Mouse (Mus musculus): ENCODE measurements around the gene Plau. TPM values are rescaled to one million over a fixed set of nuclear protein-coding genes. Genes with fewer than 3 reads are reported as not detected.

Plau gene
- polyA plus RNA-seq, 1 experiment from 2014 or later, result 0.86 TPM

DNA sequence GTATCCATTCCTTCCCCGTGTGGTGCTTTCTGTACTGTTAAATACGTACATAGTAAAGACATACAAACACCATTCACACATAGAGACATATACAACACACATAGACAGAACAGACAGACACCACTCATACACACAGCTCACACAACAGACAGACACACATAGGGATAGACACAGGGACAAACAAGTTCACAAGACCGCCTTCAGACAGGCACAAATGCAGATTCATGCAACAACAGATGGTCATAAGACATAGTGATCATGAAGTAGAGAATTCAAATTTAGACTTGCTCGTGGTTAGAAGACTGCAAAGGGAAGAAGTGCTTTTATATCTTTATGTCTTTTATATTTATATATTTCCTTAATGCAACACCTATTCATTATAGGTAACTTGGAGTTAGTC is 2.9 kb upstream of the Plau start:
- Histone ChIP-seq H3K9ac (no peak overlapping the region), H3K36me3 (no peaks in the 10 kb centered on the region), H3K9me3 (no peaks in the 10 kb centered on the region), H3K4me1 (peaks cover 16% of the 10 kb centered on the region), H3K4me2 (no peak overlapping the region), H3K27ac (no peak overlapping the region), H3K27me3 (no peaks in the 10 kb centered on the region), H3K4me3 (no peak overlapping the region)
- 82% methylated on average over 4 of the region's 4 CpGs for WGBS
- ATAC-seq (ENCODE audit: borderline replicate concordance, extremely low read depth, low FRiP score, low TSS enrichment), result no peak

DNA sequence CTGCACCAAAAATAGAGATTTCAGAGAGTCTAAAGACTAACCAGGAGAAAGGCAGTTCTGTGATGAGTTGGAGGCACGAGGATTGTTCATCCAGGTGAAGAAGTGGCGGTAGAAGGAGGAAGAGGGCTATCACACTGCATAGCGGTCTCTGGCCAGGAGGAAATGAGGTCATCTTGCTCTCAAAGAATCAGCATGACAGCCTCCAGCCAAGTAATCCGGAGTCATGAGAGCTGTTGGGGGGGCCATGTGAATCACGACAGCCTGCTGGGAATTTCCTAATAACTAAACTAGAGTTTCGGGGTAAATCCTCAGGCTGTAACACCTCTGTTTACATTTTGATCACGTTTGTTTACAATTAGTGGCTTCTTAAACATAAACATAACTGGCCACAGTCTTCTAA is 2.3 kb upstream of the Plau start:
- no peaks in the 10 kb centered on the region for H3K36me3 ChIP-seq
- H3K9me3 ChIP-seq, result no peaks in the 10 kb centered on the region
- WGBS, result 38% methylated on average over 7 of the region's 7 CpGs
- no peak overlapping the region for H3K9ac ChIP-seq
- no peaks in the 10 kb centered on the region for H3K27me3 ChIP-seq
- no peak overlapping the region for H3K27ac ChIP-seq
- ATAC-seq (ENCODE audit: borderline replicate concordance, extremely low read depth, low FRiP score, low TSS enrichment), result no peak
- no peak overlapping the region for H3K4me3 ChIP-seq
- peaks cover 16% of the 10 kb centered on the region for H3K4me1 ChIP-seq
- H3K4me2 ChIP-seq, result no peak overlapping the region

DNA sequence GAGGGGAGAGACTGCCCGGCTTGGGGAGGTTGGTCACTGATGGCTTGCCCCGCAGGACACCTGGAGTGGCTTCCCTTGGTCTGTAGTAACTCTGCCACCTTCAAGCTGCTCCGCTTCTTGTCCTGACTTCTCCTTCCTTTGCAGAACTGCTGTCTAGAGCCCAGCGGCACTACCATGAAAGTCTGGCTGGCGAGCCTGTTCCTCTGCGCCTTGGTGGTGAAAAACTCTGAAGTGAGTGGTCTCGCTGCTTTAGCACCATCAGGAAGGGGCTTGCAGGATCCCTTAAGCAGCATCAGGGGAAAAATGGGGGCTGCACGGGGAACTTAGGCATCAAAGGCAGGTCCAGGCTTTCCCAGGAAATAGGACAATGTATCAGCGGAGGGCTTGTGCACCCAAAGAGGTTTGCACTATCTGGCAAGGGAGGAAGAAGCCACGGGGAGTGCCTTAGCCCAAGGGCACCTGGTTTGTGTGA is 481 bp downstream of the Plau start:
- 5% methylated on average over 10 of the region's 10 CpGs for WGBS
- no peak overlapping the region for H3K27ac ChIP-seq
- ATAC-seq (ENCODE audit: borderline replicate concordance, extremely low read depth, low FRiP score, low TSS enrichment), result no peak
- no peaks in the 10 kb centered on the region for H3K9me3 ChIP-seq
- H3K36me3 ChIP-seq, result no peaks in the 10 kb centered on the region
- peak overlapping the region; percentile 49 for H3K4me3 ChIP-seq
- peaks cover 12% of the 10 kb centered on the region for H3K4me1 ChIP-seq
- peak overlapping the region; percentile 91 for H3K4me2 ChIP-seq
- no peaks in the 10 kb centered on the region for H3K27me3 ChIP-seq
- peak overlapping the region; percentile 49 for H3K9ac ChIP-seq

DNA sequence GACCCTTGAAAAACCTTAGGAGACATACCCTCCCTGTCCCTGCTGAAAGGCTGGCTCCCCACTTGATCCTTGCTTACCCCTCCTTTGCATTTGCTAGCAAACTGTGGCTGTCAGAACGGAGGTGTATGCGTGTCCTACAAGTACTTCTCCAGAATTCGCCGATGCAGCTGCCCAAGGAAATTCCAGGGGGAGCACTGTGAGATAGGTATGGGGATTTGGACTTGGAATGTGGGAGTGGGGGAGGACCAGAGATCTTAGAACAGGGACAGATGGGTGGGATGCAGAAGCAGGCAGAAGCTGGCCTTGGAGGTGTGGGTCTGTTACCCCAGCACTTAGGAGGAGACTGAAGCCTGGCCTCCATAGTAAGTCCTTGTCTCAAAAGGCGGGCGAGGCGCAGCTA is 1.2 kb downstream of the Plau start:
- no peak overlapping the region for H3K4me3 ChIP-seq
- WGBS, result 66% methylated on average over 7 of the region's 7 CpGs
- no peak overlapping the region for H3K27ac ChIP-seq

DNA sequence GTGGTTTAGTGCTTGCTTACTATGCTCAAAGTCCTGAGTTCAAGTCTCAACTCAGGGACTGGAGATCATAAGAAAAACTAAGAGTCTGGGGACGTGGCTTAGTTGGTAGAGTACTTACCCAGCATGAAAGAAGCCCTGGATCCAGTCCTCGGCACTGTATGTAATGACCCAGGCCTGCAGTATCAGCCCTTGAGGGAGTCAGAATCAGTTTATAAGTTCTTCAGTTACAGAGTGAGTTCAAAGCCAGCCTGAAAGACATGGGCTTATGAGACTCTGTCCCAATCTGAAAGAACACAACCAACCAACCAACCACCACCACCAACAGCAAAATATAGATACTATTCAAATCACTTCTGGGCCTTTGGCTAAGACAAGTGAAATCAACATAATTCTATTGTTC is 5.1 kb downstream of the Plau start:
- H3K27ac ChIP-seq, result no peak overlapping the region
- 88% methylated on average over 2 of the region's 2 CpGs for WGBS

More for the DNA sequence above, 1.2 kb downstream of the Plau start:
- H3K4me1 ChIP-seq, result peaks cover 12% of the 10 kb centered on the region
- ATAC-seq (ENCODE audit: borderline replicate concordance, extremely low read depth, low FRiP score, low TSS enrichment), result no peak
- H3K9ac ChIP-seq, result no peak overlapping the region
- H3K27me3 ChIP-seq, result no peaks in the 10 kb centered on the region
- H3K9me3 ChIP-seq, result no peaks in the 10 kb centered on the region
- H3K36me3 ChIP-seq, result no peaks in the 10 kb centered on the region
- H3K4me2 ChIP-seq, result no peak overlapping the region

DNA sequence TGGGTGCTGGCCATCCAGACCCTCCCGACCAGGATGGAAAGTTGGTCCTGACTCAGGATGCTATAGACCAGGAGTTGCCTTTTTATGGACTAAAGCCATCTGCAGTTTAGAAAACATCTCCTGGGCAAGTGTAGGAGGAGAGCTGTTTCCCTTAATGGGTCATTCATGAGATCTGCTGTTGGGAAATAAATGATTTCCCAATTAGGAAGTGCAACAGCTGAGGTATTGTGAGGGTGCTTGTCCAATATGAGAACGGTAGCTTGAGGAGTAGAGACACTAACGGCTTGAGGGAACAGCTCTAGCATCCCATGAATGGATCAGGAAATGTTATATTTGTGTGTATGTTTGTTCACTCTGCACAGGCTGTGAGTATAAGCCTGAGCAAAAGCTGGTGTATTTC is 6.2 kb downstream of the Plau start:
- H3K27me3 ChIP-seq, result no peaks in the 10 kb centered on the region
- H3K4me1 ChIP-seq, result no peaks in the 10 kb centered on the region
- ATAC-seq (ENCODE audit: borderline replicate concordance, extremely low read depth, low FRiP score, low TSS enrichment), result no peak
- WGBS, result 87% methylated on average over 3 of the region's 3 CpGs
- H3K27ac ChIP-seq, result no peak overlapping the region
- no peaks in the 10 kb centered on the region for H3K36me3 ChIP-seq
- no peaks in the 10 kb centered on the region for H3K9me3 ChIP-seq
- no peak overlapping the region for H3K9ac ChIP-seq
- H3K4me2 ChIP-seq, result no peak overlapping the region
- H3K4me3 ChIP-seq, result no peak overlapping the region

More for the DNA sequence above, 5.1 kb downstream of the Plau start:
- H3K9me3 ChIP-seq, result no peaks in the 10 kb centered on the region
- no peak overlapping the region for H3K4me2 ChIP-seq
- H3K27me3 ChIP-seq, result no peaks in the 10 kb centered on the region
- no peaks in the 10 kb centered on the region for H3K36me3 ChIP-seq
- peaks cover 6% of the 10 kb centered on the region for H3K4me1 ChIP-seq
- ATAC-seq (ENCODE audit: borderline replicate concordance, extremely low read depth, low FRiP score, low TSS enrichment), result no peak
- no peak overlapping the region for H3K9ac ChIP-seq
- H3K4me3 ChIP-seq, result no peak overlapping the region

- no peaks in the 10 kb centered on the region for H3K9me3 ChIP-seq
- no peaks in the 10 kb centered on the region for H3K27me3 ChIP-seq
- 84% methylated on average over 6 of the region's 6 CpGs for WGBS
- no peak overlapping the region for H3K4me2 ChIP-seq
- no peak for ATAC-seq (ENCODE audit: borderline replicate concordance, extremely low read depth, low FRiP score, low TSS enrichment)
- no peak overlapping the region for H3K9ac ChIP-seq
- H3K4me3 ChIP-seq, result no peak overlapping the region
- H3K36me3 ChIP-seq, result no peaks in the 10 kb centered on the region
- H3K4me1 ChIP-seq, result no peaks in the 10 kb centered on the region
- no peak overlapping the region for H3K27ac ChIP-seq
Observed at GRCm38 (mm10) chr14:20844126-20844525, 7.7 kb downstream of the Plau start.

DNA sequence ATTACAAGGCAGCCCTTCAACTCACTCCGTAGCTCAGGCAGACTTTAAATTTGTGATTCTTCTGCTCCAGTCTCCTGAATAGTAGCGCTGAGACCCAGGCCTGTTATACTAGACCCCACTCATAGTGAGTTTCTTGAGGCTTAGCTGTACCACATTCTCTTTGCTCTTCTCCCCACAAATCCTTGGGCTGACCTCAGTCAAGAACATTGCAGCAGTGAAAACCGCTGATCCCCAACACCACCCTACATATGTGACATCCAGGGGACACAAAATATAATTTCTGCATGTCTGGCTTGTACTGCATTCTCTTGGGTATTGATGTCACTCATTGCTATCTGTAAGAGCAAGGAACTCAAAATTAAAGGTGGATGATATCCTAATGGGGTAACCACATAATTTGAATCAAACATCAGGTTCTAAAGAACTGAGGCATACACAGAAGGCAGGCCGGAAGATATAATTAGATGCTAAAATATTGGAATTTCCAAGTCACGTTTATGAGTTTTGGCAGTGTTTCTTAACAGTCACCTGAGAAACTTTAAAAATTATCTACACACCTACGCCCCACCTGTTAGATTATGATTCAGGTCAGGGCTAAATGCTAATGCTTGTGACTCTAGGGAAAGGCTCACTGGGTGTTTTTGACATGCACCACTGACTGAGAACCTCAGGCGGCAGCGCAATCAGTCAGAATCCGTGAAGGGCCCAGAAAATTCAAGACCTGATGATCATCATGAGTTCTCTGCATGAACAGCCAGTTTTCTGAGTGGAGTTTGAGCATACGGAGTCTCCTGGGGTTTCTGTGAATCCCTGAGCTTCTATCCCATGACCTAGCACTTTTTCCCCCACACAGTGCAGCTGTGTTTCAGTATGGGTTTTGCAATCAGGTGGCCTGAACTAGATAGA is 8.5 kb downstream of the Plau start:
- ATAC-seq (ENCODE audit: borderline replicate concordance, extremely low read depth, low FRiP score, low TSS enrichment), result no peak
- no peaks in the 10 kb centered on the region for H3K9me3 ChIP-seq
- H3K27ac ChIP-seq, result no peak overlapping the region
- no peaks in the 10 kb centered on the region for H3K27me3 ChIP-seq
- WGBS, result 89% methylated on average over 10 of the region's 10 CpGs
- H3K9ac ChIP-seq, result no peak overlapping the region
- no peaks in the 10 kb centered on the region for H3K36me3 ChIP-seq
- H3K4me1 ChIP-seq, result no peaks in the 10 kb centered on the region
- H3K4me3 ChIP-seq, result no peak overlapping the region
- no peak overlapping the region for H3K4me2 ChIP-seq

GRCm38 (mm10) chr14:20845577-20846088 is 9.2 kb downstream of the Plau start:
- H3K9ac ChIP-seq, result no peak overlapping the region
- H3K27me3 ChIP-seq, result no peaks in the 10 kb centered on the region
- no peak overlapping the region for H3K4me3 ChIP-seq
- no peaks in the 10 kb centered on the region for H3K36me3 ChIP-seq
- WGBS, result 56% methylated on average over 9 of the region's 9 CpGs
- ATAC-seq (ENCODE audit: borderline replicate concordance, extremely low read depth, low FRiP score, low TSS enrichment), result no peak
- no peak overlapping the region for H3K27ac ChIP-seq
- H3K4me2 ChIP-seq, result 0 out of 2 replicates have a peak overlapping the region, but pooled peaks have one; percentile 4
- H3K4me1 ChIP-seq, result no peaks in the 10 kb centered on the region
- H3K9me3 ChIP-seq, result no peaks in the 10 kb centered on the region

GRCm38 (mm10) chr14:20846214-20846613 is 9.8 kb downstream of the Plau start:
- Histone ChIP-seq H3K36me3 (no peaks in the 10 kb centered on the region), H3K4me1 (no peaks in the 10 kb centered on the region), H3K9me3 (no peaks in the 10 kb centered on the region), H3K27ac (no peak overlapping the region), H3K4me2 (peak overlapping the region; percentile 4; the same call in 1 of the 2 replicates), H3K27me3 (no peaks in the 10 kb centered on the region), H3K9ac (no peak overlapping the region), H3K4me3 (no peak overlapping the region)
- no peak for ATAC-seq (ENCODE audit: borderline replicate concordance, extremely low read depth, low FRiP score, low TSS enrichment)
- 67% methylated on average over 7 of the region's 7 CpGs for WGBS

DNA sequence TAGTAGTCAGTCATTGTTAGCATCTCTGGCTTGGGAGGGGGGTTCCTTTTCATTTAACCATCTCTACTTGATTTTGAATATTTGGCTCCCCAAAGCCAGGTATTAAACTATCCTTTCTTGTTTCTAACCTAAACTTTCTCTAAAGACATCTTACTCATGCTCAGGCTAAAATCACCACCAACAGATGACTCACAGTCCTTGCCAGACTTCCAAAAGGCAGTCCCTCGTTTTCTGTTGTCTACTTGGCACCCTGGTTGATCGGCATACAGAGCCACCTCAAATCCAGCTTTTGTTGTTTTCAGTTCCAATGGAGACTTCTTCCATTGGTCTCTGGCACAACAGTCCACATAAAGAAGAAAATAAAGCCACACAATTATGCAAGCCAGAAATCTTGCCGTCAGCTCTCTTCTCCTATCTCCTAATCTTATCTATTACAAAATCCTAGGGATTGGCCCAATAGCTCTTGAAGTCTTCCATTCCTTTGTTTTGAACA is 11.2 kb downstream of the Plau start:
- WGBS, result 76% methylated on average over 3 of the region's 3 CpGs

GRCm38 (mm10) chr14:20849753-20850152 is 13.3 kb downstream of the Plau start:
- Histone ChIP-seq H3K36me3 (no peaks in the 10 kb centered on the region), H3K4me1 (no peaks in the 10 kb centered on the region), H3K27ac (no peak overlapping the region), H3K9me3 (no peaks in the 10 kb centered on the region), H3K9ac (no peak overlapping the region), H3K4me3 (no peak overlapping the region), H3K27me3 (no peaks in the 10 kb centered on the region), H3K4me2 (no peak overlapping the region)
- 70% methylated on average over 4 of the region's 4 CpGs for WGBS
- no peak for ATAC-seq (ENCODE audit: borderline replicate concordance, extremely low read depth, low FRiP score, low TSS enrichment)

More for the DNA sequence above, 11.2 kb downstream of the Plau start:
- H3K4me2 ChIP-seq, result no peak overlapping the region
- no peaks in the 10 kb centered on the region for H3K36me3 ChIP-seq
- no peaks in the 10 kb centered on the region for H3K9me3 ChIP-seq
- H3K4me3 ChIP-seq, result no peak overlapping the region
- no peak overlapping the region for H3K9ac ChIP-seq
- H3K27ac ChIP-seq, result no peak overlapping the region
- H3K27me3 ChIP-seq, result no peaks in the 10 kb centered on the region
- no peaks in the 10 kb centered on the region for H3K4me1 ChIP-seq
- ATAC-seq (ENCODE audit: borderline replicate concordance, extremely low read depth, low FRiP score, low TSS enrichment), result no peak
